Mouse (Mus musculus): ENCODE measurements around the gene Pqlc2. TPM values are rescaled to one million over a fixed set of nuclear protein-coding genes. Genes with fewer than 3 reads are reported as not detected.

Pqlc2 gene
- total RNA-seq, 2 experiments from 2014 or later = 11.6 to 12.3 TPM

GRCm38 (mm10) chr4:139309651-139310050 is 857 bp downstream of the Pqlc2 start:
- DNase-seq (ENCODE audit: extremely low spot score in 1 of 2, low spot score in 1 of 2) = no peak

DNA sequence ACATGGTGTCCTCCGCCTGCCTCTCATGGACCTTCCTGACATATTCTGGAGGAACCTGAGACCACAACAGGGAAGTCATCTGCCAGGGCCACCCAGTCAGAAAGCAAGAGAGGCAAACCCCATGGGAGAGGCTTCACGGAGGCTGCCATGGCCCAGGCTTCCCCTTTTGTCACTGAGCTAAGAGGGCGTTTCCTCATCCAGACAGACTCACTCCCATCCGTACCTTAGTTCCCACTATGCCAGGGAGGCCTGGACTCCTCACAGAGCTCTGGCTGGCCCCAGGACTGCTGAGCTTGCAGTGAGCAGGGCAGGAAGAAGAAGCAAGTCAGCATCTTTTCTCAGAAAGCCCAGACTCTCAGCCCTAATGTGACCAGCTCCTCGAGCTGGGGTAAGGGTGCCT is 2.6 kb downstream of the Pqlc2 start:
- no peak for DNase-seq (ENCODE audit: extremely low spot score in 1 of 2, low spot score in 1 of 2)

DNA sequence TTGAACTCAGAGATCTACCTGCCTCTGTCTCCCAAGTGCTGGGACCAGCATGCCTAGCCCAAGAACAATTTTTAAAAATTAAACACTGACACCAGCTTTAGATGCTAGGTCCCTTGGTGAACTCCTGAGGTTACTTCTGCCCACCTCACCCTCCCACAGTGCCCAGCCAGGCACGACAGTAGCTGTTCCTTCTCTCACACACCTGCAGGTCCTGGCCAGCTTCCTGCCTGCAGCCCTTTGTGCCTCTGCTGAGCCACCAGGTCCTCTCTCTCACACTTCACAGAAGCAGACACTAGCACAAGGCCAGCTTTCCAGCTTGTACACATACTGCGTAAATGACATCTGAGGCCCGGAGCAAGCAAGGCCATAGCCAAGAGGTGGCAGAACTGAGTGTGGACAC is 5.0 kb downstream of the Pqlc2 start:
- no peak for DNase-seq (ENCODE audit: extremely low spot score in 1 of 2, low spot score in 1 of 2)

DNA sequence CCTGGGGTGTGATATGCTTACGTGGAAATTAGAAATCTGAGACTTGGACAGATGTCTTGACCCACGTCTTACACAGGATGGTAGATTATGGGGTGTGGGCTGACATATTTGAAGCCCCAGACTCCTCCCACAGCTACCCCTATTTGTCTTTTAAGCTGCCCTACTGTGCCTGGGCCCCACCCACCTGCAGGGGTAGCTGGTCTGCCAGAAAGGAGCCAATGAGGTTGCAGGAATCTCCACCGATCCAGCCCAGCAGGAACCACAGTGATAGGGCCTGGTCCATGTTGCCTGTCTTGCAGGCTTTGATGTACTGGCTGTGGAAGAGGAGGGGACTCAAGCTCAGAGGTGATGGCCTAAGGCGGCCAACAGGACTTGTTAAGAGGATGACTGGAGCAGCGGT is 8.3 kb downstream of the Pqlc2 start:
- no peak for DNase-seq (ENCODE audit: extremely low spot score in 1 of 2, low spot score in 1 of 2)

GRCm38 (mm10) chr4:139301780-139302179 is 8.7 kb downstream of the Pqlc2 start:
- no peak for DNase-seq (ENCODE audit: extremely low spot score in 1 of 2, low spot score in 1 of 2)

DNA sequence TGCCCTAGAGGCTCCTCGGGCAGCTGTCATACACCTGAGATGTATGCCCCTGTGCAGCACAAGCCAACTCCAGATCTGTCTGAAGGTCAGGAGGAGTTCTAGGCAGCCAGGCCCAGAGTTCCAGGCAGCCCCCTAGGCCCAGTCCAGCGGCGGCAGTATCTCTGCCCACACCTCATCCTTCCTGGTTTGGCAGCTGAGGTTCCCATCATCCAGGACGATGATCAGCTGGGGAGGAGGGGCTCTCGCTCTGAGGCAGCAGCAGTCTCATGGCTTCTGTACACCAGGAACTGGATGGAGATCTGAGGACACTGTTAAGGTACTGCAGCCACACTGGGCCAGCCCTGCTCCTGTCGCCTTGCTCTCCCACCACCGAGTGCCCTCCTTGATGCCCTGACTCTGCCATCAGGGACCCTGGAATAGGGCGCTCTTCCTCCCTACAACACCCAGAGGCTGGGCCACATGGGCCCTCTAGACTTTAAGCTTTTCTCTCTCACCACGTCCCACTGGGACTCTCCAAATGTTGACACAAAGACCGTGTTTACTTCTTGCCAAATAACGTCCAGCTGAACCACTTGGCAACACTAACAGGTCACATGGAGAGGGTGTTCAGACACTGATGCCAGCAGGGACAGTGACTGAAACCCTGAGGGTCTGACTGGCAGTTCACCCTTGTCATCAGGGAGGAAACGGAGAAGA is 11.7 kb downstream of the Pqlc2 start:
- no peak for DNase-seq (ENCODE audit: extremely low spot score in 1 of 2, low spot score in 1 of 2)

DNA sequence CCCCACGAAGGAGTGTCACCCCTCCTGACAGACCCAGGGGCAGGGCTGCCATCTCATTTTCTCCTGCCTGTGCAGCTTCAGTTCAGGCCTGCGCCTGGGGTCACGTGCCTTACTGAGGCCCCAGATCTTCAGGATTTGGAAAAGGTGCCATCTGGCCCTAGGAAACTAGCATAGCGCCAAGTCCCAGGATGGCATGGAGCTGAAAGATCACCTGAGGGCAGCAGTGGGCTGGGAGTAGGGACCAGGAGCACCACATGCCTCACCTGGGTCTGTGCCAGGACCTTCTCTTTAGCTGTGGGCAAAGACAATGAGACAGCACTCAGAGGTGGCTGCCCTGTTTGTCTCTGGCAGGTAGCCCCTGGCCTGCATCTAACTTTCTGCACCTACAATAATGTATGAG is 12.9 kb downstream of the Pqlc2 start:
- no peak for DNase-seq (ENCODE audit: extremely low spot score in 1 of 2, low spot score in 1 of 2)

DNA sequence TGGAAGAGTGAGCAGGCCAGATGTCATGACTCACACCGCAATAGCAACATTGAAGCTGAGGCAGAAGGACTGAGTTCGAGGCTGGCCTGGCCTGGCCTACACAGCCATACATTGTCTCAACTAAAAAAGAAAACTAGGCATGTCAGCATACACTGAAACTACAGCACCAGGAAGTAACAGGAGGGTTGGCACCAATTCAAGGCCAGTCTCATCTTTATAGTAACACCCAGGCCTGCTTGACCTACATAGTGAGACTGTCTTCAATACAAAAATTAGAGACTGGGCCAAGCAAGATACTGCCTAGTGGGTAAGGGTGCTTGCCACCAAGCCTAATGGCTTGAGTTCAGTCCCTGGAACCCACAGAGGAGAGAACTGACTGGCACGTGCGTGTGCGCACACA is 18.5 kb downstream of the Pqlc2 start:
- DNase-seq (ENCODE audit: extremely low spot score in 1 of 2, low spot score in 1 of 2) = no peak

DNA sequence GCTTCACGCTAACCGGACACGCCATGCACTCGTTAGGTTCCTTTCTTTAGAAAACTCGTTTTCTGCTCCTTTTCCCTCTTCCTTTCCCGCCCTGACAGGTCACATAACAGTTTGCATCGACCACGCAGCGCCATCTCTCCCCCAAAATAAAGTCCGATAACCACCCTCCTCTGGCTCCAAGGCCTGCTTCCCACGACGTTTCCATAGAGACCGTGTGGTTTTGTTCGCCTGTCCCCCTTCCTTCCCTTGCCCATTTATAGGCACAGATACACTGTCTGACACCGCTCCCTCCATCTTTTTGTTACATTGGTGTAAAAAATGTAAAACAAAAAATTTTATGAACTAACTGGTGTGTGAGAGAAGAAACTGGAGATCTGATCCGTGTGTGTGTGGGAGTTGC is 19.4 kb downstream of the Pqlc2 start:
- no peak for DNase-seq (ENCODE audit: extremely low spot score in 1 of 2, low spot score in 1 of 2)

DNA sequence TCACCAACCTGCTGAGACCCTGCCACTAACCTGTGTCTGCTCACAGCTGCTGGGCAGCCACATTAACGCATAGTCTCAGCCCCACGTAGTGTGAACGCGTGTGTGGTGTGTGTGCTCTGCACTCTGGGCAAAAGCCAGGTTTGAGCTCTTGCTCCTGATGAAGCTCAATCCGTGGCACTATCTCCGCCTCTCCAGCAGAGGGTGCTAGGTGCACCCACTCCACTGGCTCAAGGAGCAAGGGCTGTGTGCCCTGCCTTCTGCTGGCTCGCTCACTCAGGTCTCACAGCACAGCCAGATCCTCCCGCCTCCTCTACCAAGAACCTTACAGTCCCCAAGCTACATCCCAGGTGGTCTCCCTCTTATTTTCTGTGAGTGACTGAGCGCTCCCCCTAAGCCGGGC is 21.5 kb downstream of the Pqlc2 start:
- DNase-seq (ENCODE audit: extremely low spot score in 1 of 2, low spot score in 1 of 2) = peak in 1 of 2 experiments; percentile 49

- DNase-seq (ENCODE audit: extremely low spot score in 1 of 2, low spot score in 1 of 2) = peak; percentile 85 to 95
Measured at GRCm38 (mm10) chr4:139287122-139287863, 23.2 kb downstream of the Pqlc2 start.

DNA sequence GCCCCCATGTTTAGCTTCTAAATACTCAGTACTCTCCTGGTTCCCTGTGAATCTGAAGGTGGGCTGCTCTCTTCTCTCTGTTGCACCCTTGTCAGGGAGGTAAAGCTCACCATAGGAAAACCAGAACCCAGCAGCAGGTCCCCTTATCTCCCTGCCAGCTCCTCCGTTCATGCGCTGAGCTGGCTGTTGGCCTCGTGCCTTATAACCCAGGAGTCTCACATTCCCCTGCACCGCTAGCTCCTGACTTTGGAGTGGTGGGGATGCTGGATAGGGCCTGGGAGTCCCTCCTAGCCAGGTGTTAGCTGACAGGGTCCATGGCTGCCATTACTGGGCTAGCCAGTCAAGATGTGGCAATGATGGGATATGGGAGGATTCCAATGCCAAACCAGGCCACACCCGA is 24.3 kb downstream of the Pqlc2 start:
- DNase-seq (ENCODE audit: extremely low spot score in 1 of 2, low spot score in 1 of 2) = no peak

DNA sequence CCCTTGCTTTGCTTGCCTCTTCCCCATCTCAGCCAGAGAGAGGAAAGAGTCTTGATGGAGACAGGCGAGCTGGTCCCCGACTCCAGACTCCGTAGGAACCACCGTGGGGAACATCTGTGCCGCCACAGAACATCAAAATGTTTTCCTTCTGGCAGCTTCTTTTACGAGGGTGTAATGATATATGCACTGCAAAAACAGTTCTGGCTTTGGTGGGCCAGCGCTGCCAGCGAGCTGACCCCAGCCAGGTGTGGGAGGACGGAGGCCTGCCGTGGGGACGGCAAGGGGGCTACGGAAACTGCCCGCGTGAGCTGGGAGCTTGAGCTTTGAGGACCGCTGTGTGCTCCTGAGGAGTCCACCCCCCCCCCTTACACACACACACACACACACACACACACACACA is 25.6 kb downstream of the Pqlc2 start:
- no peak for DNase-seq (ENCODE audit: extremely low spot score in 1 of 2, low spot score in 1 of 2)

DNA sequence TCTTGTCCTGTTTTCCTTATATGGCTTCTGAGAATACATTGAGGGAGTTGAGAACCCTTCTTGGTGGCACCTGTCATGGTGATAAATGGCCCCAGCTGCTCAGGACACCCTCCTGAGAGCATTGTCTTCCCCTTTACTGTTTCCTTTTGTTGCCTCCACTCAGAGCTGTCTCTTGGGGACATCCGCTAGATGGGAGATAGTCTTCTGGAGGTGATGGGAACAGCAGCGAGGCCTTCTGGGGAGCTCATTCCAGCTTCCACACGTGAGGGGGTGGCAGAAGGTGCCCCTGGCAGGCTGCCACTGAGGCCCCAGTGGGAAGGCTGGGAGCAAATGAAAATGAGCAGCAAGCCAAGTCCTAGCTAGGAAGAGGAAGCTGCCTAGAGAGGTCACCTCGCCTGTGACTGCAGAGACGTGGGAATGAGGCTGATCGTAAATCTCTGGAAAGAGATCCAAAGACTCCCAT is 27.5 kb downstream of the Pqlc2 start:
- DNase-seq (ENCODE audit: extremely low spot score in 1 of 2, low spot score in 1 of 2) = no peak

- DNase-seq (ENCODE audit: extremely low spot score in 1 of 2, low spot score in 1 of 2) = no peak
Measured at GRCm38 (mm10) chr4:139281791-139282345, 28.6 kb downstream of the Pqlc2 start.

DNA sequence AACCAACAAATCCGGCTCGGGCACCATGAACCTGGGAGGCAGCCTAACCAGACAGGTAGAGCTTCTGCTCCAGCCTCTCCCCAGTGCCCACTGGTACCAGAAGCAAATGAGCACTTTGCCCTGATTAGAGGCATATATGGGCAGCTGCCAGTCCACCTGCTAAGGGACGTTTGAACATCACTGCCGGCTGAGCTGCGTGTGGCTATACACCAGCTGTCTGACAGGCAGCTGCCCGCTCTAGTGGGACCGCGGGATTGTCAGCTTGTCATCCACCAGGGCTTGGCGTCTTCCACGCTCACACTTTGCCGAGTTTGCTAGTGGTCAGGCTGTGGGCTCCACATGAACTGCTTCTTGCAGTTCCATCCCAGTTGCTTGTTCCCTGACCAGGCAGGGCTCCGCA is 30.0 kb downstream of the Pqlc2 start:
- DNase-seq (ENCODE audit: extremely low spot score in 1 of 2, low spot score in 1 of 2) = no peak

GRCm38 (mm10) chr4:139276411-139276810 is 34.1 kb downstream of the Pqlc2 start:
- DNase-seq (ENCODE audit: extremely low spot score in 1 of 2, low spot score in 1 of 2) = no peak

- DNase-seq (ENCODE audit: extremely low spot score in 1 of 2, low spot score in 1 of 2) = no peak
Measured at GRCm38 (mm10) chr4:139274573-139274972, 35.9 kb downstream of the Pqlc2 start.

- no peak for DNase-seq (ENCODE audit: extremely low spot score in 1 of 2, low spot score in 1 of 2)
Measured at GRCm38 (mm10) chr4:139272951-139273680, 37.4 kb downstream of the Pqlc2 start.

- no peak for DNase-seq (ENCODE audit: extremely low spot score in 1 of 2, low spot score in 1 of 2)
Measured at GRCm38 (mm10) chr4:139271562-139271961, 38.9 kb downstream of the Pqlc2 start.

GRCm38 (mm10) chr4:139270168-139270567 is 40.3 kb downstream of the Pqlc2 start:
- DNase-seq (ENCODE audit: extremely low spot score in 1 of 2, low spot score in 1 of 2) = no peak

All from layer of hippocampus, postnatal 25 days (tissue).